Mouse (Mus musculus) stomach, embryonic 16.5 days (tissue): ENCODE results near the gene Gm49366. TPM values are rescaled to one million over a fixed set of nuclear protein-coding genes. Genes with fewer than 3 reads are reported as not detected.
"Not testable (repeated sequence)": the region's sequence is repeated elsewhere in the genome, so short reads cannot be mapped to it uniquely, and the experiment has no call there.

Source experiments
- ATAC-seq: fragments of 200-750 bp; cut with Nextera tagmentation; 2 replicates; pipeline ENCODE4 v1.8.0; 2017; ENCODE audit warnings: moderate number of reproducible peaks, moderate TSS enrichment; ENCODE audit not compliant: insufficient read depth, low FRiP score
- H3K27ac ChIP-seq: fragments of 300-500 bp; sonication (generic); 2 replicates; pipeline ENCODE4 v1.5.1; 2014; ENCODE audit warnings: low read length
- H3K27me3 ChIP-seq: fragments of 300-500 bp; sonication (generic); 2 replicates; pipeline ENCODE4 v1.6.1; 2014; ENCODE audit warnings: low read length, control low read depth, mixed read lengths; ENCODE audit not compliant: control insufficient read depth, insufficient read depth
- H3K36me3 ChIP-seq: fragments of 300-500 bp; sonication (generic); 2 replicates; pipeline ENCODE4 v1.6.1; 2014; ENCODE audit warnings: low read length; ENCODE audit not compliant: control insufficient read depth, insufficient read depth
- H3K4me1 ChIP-seq: fragments of 300-500 bp; sonication (generic); 2 replicates; pipeline ENCODE4 v1.6.1; 2014; ENCODE audit warnings: low read length, control low read depth, mixed read lengths; ENCODE audit not compliant: control insufficient read depth, insufficient read depth
- H3K4me2 ChIP-seq: fragments of 300-500 bp; sonication (generic); 2 replicates; pipeline ENCODE4 v1.6.1; 2014; ENCODE audit warnings: low read depth, low read length, mixed read lengths
- H3K4me3 ChIP-seq: fragments of 300-500 bp; sonication (generic); replicated peaks from 2 replicates; pipeline ENCODE4 v1.5.1; 2014; ENCODE audit warnings: mild to moderate bottlenecking, low read length
- H3K9ac ChIP-seq: fragments of 300-500 bp; sonication (generic); 2 replicates; pipeline ENCODE4 v1.6.1; 2014; ENCODE audit warnings: low read length
- H3K9me3 ChIP-seq: fragments of 300-500 bp; sonication (generic); replicated peaks from 2 replicates; pipeline ENCODE4 v1.6.1; 2016; ENCODE audit warnings: low read length, control low read depth; ENCODE audit not compliant: control insufficient read depth
- WGBS: fragments of 180-500 bp; shearing (Covaris S2); extraction: QIAGEN DNeasy Blood & Tissue Kit; methylation state at CpG from one replicate; pipeline ENCODE4 v1.1.7; 2014; 5-methylcytosine and 5-hydroxymethylcytosine counted together
- polyA plus RNA-seq: library from polyadenylated mRNA; unstranded; fragments of >200 nt; fragmentation: Nextera tagmentation; extraction: Ambion mirVana; gene quantifications from 2 replicates; pipeline ENCODE4 v1.2.1, GENCODE M21; 2015

Gm49366 gene
- polyA plus RNA-seq, 1 experiment from 2014 or later = not detected

- Histone ChIP-seq H3K9ac (peak within 1 kb of the TSS; percentile 68), H3K4me3 (peak within 1 kb of the TSS; percentile 49), H3K4me2 (peak within 1 kb of the TSS; percentile 45), H3K27ac (peak within 1 kb of the TSS; percentile 6; the same call in 1 of the 2 replicates)
- H3K36me3 ChIP-seq, H3K9me3 ChIP-seq, H3K27me3 ChIP-seq, H3K4me1 ChIP-seq: not testable (repeated sequence)
- WGBS = under 1% methylated on average over 53 of the region's 70 CpGs
- peak; percentile 96 for ATAC-seq
These were observed 29.4 kb upstream of the Gm49366 start, which contains the start of gene Acot1 for GRCm38 (mm10) chr12:84009171-84009965. Acot1 (plus strand) TSS chr12:84009490.

GRCm38 (mm10) chr12:84010201-84010600 lies 28.5 kb upstream of the Gm49366 start:
- Histone ChIP-seq H3K9me3 (no peaks in the 10 kb centered on the region), H3K4me1 (no peaks in the 10 kb centered on the region), H3K27me3 (no peaks in the 10 kb centered on the region), H3K4me2 (peak overlapping the region; percentile 45), H3K27ac (no peak overlapping the region), H3K36me3 (no peaks in the 10 kb centered on the region), H3K4me3 (peak overlapping the region; percentile 49), H3K9ac (peak overlapping the region; percentile 68; the same call in 1 of the 2 replicates)
- WGBS = 71% methylated on average over 3 of the region's 3 CpGs
- ATAC-seq = no peak

- Histone ChIP-seq H3K9ac (no peak overlapping the region), H3K9me3 (no peaks in the 10 kb centered on the region), H3K36me3 (no peaks in the 10 kb centered on the region), H3K4me1 (no peaks in the 10 kb centered on the region), H3K4me2 (peak overlapping the region; percentile 0; the same call in 1 of the 2 replicates), H3K27ac (no peak overlapping the region), H3K4me3 (peak overlapping the region; percentile 8; the same call in 1 of the 2 replicates), H3K27me3 (no peaks in the 10 kb centered on the region)
- 61% methylated on average over 12 of the region's 12 CpGs for WGBS
- ATAC-seq = no peak
These were observed 27.3 kb upstream of the Gm49366 start for GRCm38 (mm10) chr12:84011251-84012040.

- no peak overlapping the region for H3K4me3 ChIP-seq
- ATAC-seq = no peak
- no peaks in the 10 kb centered on the region for H3K36me3 ChIP-seq
- H3K9ac ChIP-seq = no peak overlapping the region
- no peak overlapping the region for H3K4me2 ChIP-seq
- H3K9me3 ChIP-seq = no peaks in the 10 kb centered on the region
- 71% methylated on average over 6 of the region's 6 CpGs for WGBS
- H3K27ac ChIP-seq = no peak overlapping the region
- H3K27me3 ChIP-seq = no peaks in the 10 kb centered on the region
- H3K4me1 ChIP-seq = no peaks in the 10 kb centered on the region
These were observed 25.6 kb upstream of the Gm49366 start for GRCm38 (mm10) chr12:84013130-84013529.

- H3K27ac ChIP-seq = no peak overlapping the region
- H3K9ac ChIP-seq = no peak overlapping the region
- no peaks in the 10 kb centered on the region for H3K4me1 ChIP-seq
- H3K36me3 ChIP-seq = no peaks in the 10 kb centered on the region
- no peak overlapping the region for H3K4me3 ChIP-seq
- H3K27me3 ChIP-seq = no peaks in the 10 kb centered on the region
- no peak for ATAC-seq
- 87% methylated on average over 7 of the region's 7 CpGs for WGBS
- H3K4me2 ChIP-seq = no peak overlapping the region
- H3K9me3 ChIP-seq = no peaks in the 10 kb centered on the region
These were observed 25.0 kb upstream of the Gm49366 start for GRCm38 (mm10) chr12:84013701-84014100.

- not testable (repeated sequence) for H3K4me2 ChIP-seq, H3K9me3 ChIP-seq, H3K4me3 ChIP-seq, H3K4me1 ChIP-seq, H3K36me3 ChIP-seq, H3K9ac ChIP-seq, H3K27me3 ChIP-seq, H3K27ac ChIP-seq
- WGBS = 25% methylated on average over 7 of the region's 7 CpGs
- peak; percentile 89 for ATAC-seq
These were observed 18.2 kb upstream of the Gm49366 start for GRCm38 (mm10) chr12:84020528-84020927.

GRCm38 (mm10) chr12:84022266-84022665 lies 16.5 kb upstream of the Gm49366 start:
- ATAC-seq, H3K9me3 ChIP-seq, H3K4me1 ChIP-seq, H3K27me3 ChIP-seq, H3K27ac ChIP-seq, H3K4me3 ChIP-seq, H3K4me2 ChIP-seq, H3K9ac ChIP-seq, H3K36me3 ChIP-seq: not testable (repeated sequence)
- WGBS = 96% methylated on average over 4 of the region's 4 CpGs

GRCm38 (mm10) chr12:84023052-84023745 lies 15.5 kb upstream of the Gm49366 start:
- Histone ChIP-seq H3K4me2 (no peak overlapping the region), H3K27ac (no peak overlapping the region), H3K4me1 (no peaks in the 10 kb centered on the region), H3K4me3 (no peak overlapping the region), H3K9me3 (no peaks in the 10 kb centered on the region), H3K27me3 (no peaks in the 10 kb centered on the region), H3K36me3 (no peaks in the 10 kb centered on the region), H3K9ac (no peak overlapping the region)
- 76% methylated on average over 9 of the region's 9 CpGs for WGBS
- 0 out of 2 replicates have a peak, but pooled peaks have one; percentile 34 for ATAC-seq
